Mouse (Mus musculus) liver, postnatal 0 days (tissue): ENCODE results near the gene Tbxa2r. TPM values are rescaled to one million over a fixed set of nuclear protein-coding genes. Genes with fewer than 3 reads are reported as not detected.

Experiments used
- ATAC-seq: fragments of 200-750 bp; cut with Nextera tagmentation; 2 replicates; pipeline ENCODE4 v1.8.0; 2017; ENCODE audit warnings: mild to moderate bottlenecking, moderate library complexity
- DNase-seq: peaks from one replicate; pipeline ENCODE4 v3.0.0-alpha.2; 2016
- H3K27ac ChIP-seq: fragments of 300-500 bp; sonication (generic); 2 replicates; pipeline ENCODE4 v1.5.1; 2014; ENCODE audit warnings: antibody characterized with exemption, moderate library complexity, mild to moderate bottlenecking, low read depth
- H3K27me3 ChIP-seq: fragments of 300-500 bp; sonication (generic); 2 replicates; pipeline ENCODE4 v1.6.1; 2014; ENCODE audit warnings: low read length, control low read depth, mixed read lengths; ENCODE audit not compliant: insufficient read depth
- H3K36me3 ChIP-seq: fragments of 300-500 bp; sonication (generic); replicated peaks from 2 replicates; pipeline ENCODE4 v1.6.1; 2014; ENCODE audit warnings: mild to moderate bottlenecking, control low read depth, low read length, moderate library complexity, mixed read lengths; ENCODE audit not compliant: insufficient read depth
- H3K4me1 ChIP-seq: fragments of 300-500 bp; sonication (generic); 2 replicates; pipeline ENCODE4 v1.6.1; 2014; ENCODE audit warnings: antibody characterized with exemption, mild to moderate bottlenecking, control low read depth; ENCODE audit not compliant: insufficient read depth
- H3K4me2 ChIP-seq: fragments of 300-500 bp; sonication (generic); 2 replicates; pipeline ENCODE4 v1.6.1; 2014; ENCODE audit warnings: low read depth, mild to moderate bottlenecking, low read length, moderate library complexity, mixed read lengths
- H3K4me3 ChIP-seq: fragments of 300-500 bp; sonication (generic); 2 replicates; pipeline ENCODE4 v1.5.1; 2014; ENCODE audit warnings: low read depth, low read length
- H3K9ac ChIP-seq: fragments of 300-500 bp; sonication (generic); replicated peaks from 2 replicates; pipeline ENCODE4 v1.6.1; 2014; ENCODE audit warnings: mild to moderate bottlenecking, moderate library complexity
- H3K9me3 ChIP-seq: fragments of 300-500 bp; sonication (generic); 2 replicates; pipeline ENCODE4 v1.6.1; 2016; ENCODE audit warnings: mild to moderate bottlenecking, control low read depth, low read length, mixed read lengths
- CTCF ChIP-seq: sonication (generic); IDR thresholded peaks from 2 replicates; pipeline ENCODE4 v1.5.1; 2016; ENCODE audit warnings: antibody characterized with exemption, low read depth
- EP300 ChIP-seq: IDR thresholded peaks from 2 replicates; pipeline ENCODE4 v1.6.1; 2016; ENCODE audit warnings: antibody characterized with exemption, low read depth, mild to moderate bottlenecking
- WGBS: fragments of 180-500 bp; shearing (Covaris S2); extraction: QIAGEN DNeasy Blood & Tissue Kit; methylation state at CpG from one replicate; pipeline ENCODE4 v1.1.7; 2014; ENCODE audit not compliant: insufficient replicate concordance; 5-methylcytosine and 5-hydroxymethylcytosine counted together
- polyA plus RNA-seq: library from polyadenylated mRNA; unstranded; fragments of >200 nt; fragmentation: Nextera tagmentation; extraction: Ambion mirVana; gene quantifications from 2 replicates; pipeline ENCODE4 v1.2.1, GENCODE M21; 2015

Gene Tbxa2r
- polyA plus RNA-seq, 1 experiment from 2014 or later = 5.4 TPM

DNA sequence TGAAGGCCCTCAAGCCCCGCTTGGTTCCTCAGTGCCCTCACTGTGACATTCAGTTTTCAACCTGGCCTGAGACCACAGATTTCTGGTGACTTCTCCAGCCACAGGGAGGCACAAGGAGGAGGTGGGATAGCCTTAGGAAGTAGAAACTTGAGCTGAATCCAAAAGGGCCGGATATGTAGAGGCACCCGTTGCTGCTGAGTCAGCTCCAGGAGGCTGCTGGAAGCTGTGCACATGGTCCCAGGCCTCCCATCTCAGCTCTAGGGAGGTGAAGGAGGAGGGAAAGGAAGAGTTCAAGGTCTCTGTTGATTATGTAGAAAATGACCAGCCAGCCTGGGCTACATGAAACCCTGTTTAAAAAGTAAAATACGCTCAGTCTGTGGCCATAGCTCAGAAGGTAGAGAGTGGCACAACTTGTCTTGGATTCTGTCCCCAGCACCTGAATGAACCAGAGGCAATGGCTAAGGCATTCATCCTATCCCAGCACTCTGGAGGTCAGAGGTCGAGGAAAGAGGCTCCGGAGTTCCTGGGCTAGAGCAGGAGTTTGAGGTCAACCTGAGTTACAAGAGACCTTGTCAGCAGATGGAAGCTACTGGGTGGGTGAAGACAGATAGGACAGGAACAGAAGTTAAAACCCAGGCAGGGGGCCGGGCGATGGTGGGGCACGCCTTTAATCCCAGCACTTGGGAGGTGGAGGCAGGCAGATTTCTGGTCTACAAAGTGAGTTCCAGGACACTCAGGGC is 26.4 kb downstream of the Tbxa2r start:
- no peaks in the 10 kb centered on the region for H3K36me3 ChIP-seq
- no peak overlapping the region for H3K9ac ChIP-seq

DNA sequence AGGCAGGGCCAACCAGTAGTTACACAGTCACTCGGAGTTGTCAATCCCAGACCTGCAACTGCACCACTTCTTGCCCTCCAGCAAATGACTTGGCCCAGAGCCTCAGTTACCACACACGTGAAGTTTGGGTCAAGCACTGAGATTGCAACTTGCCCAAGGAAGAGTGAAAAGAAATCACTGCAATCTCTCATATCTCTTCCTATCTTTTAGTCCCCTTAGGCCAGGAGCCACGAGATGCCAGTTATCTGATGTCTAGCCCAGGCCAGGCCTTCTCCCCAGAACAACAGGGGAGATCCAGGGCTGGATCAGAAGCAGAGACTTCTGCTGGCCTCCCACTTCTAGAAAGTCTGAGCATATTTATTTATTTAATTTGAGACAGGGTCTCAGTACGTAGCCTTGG is 27.0 kb downstream of the Tbxa2r start:
- WGBS = 67% methylated on average over 4 of the region's 4 CpGs
- peaks cover 3% of the 10 kb centered on the region; the same call in 1 of the 2 replicates for H3K36me3 ChIP-seq
- H3K4me1 ChIP-seq = peaks cover 47% of the 10 kb centered on the region
- H3K27ac ChIP-seq = peak overlapping the region; percentile 50; the same call in 1 of the 2 replicates
- ATAC-seq (no peak), DNase-seq (no peak)
- H3K9me3 ChIP-seq = no peaks in the 10 kb centered on the region
- H3K4me3 ChIP-seq = no peak overlapping the region
- H3K27me3 ChIP-seq = no peaks in the 10 kb centered on the region
- H3K9ac ChIP-seq = no peak overlapping the region
- no peak overlapping the region for H3K4me2 ChIP-seq
- no peak for TF ChIP-seq EP300
- no peak for TF ChIP-seq CTCF

More for the DNA sequence above, 26.4 kb downstream of the Tbxa2r start:
- TF ChIP-seq EP300 (no peak), CTCF (no peak)
- Histone ChIP-seq H3K27ac (no peak overlapping the region), H3K27me3 (no peaks in the 10 kb centered on the region), H3K4me1 (peaks cover 48% of the 10 kb centered on the region), H3K4me3 (no peak overlapping the region), H3K9me3 (no peaks in the 10 kb centered on the region), H3K4me2 (no peak overlapping the region)
- WGBS = 69% methylated on average over 9 of the region's 9 CpGs
- no peak for ATAC-seq
- DNase-seq = no peak

DNA sequence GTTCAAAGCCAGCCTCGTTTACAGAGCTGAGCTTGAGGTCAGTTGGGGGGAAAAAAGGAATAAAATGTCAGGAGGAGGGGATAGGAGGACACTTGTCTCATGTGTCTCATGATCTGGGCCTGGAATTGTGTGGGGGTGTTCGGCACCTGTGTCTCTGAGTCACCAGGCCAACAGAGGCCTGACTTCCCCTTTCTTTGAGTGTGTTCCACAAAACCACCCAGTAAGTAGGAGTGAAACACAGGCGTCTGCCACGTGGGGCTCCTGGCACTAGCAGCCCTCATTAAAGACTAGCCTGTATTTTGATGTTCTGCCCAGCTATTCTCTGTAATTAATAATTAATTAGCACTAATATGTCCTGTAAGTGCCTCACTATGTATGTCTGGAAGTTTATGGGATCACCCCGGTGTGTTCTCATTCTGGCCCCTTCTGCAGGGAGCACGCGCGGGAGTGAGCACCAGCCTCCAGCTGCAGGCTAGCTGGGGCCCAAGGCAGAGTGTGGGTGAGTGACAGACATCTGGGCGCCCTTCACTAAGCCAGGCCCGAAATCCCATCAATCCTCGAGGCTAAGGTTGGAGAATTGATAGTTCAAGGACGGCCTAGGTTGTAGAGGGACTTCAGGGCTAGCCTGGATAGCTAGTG is 27.9 kb downstream of the Tbxa2r start:
- Histone ChIP-seq H3K27ac (peak overlapping the region; percentile 80), H3K4me3 (peak overlapping the region; percentile 69), H3K27me3 (no peaks in the 10 kb centered on the region), H3K9me3 (no peaks in the 10 kb centered on the region), H3K4me2 (peak overlapping the region; percentile 81), H3K4me1 (peaks cover 48% of the 10 kb centered on the region), H3K36me3 (peaks cover 12% of the 10 kb centered on the region), H3K9ac (peak overlapping the region; percentile 79)
- ATAC-seq (no peak), DNase-seq (peak; percentile 42)
- WGBS = 22% methylated on average over 12 of the region's 12 CpGs
- no peak for TF ChIP-seq CTCF
- TF ChIP-seq EP300 = no peak

DNA sequence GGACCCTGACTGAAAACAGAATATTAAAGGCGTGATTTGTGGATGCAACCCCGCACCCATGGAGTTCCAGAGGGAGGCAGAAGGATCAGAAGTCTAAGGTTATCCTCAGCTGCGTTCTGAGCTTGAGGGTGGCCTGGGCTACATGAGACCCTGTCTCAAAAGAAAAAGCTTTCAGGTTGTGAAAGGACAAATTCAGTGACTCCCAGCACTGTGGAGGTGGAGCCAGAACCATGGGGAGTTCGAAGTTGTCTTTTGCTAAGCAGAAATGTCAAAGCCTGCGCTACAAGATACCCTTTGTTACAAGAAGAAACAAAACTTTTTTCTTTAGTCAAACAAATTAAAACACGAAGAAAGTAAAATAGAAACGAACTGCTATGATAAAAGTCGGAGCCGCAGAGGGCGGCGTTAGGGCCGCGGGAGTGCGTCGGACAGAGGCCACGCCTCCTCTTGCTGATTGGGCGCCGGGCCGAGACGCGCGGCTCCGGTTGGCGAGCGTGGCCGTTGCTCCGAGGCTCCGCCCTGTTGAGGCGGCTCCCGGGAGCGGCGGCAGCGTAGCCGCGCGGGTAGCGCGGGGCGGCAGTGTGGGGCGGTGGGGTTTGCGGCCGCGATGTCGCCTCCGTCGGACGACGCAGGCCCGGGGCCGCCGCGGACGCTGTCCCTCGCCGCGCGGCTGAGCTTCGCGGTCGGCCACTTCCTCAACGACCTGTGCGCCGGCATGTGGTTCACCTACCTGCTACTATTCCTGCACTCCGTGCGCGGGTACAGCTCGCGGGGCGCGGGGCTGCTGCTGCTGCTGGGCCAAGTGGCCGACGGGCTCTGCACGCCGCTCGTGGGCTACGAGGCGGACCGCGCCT is 28.7 kb downstream of the Tbxa2r start, which contains the start of gene Mfsd12:
TSS of gene Mfsd12 (plus strand) at position 501 of the 854 bp plus-strand sequence.
- ATAC-seq (peak; percentile 89), DNase-seq (peak; percentile 94)
- Histone ChIP-seq H3K27me3 (no peaks in the 10 kb centered on the region), H3K4me2 (peak within 1 kb of the TSS; percentile 81), H3K9me3 (no peaks in the 10 kb centered on the region), H3K4me1 (peaks cover 47% of the 10 kb centered on the region), H3K27ac (peak within 1 kb of the TSS; percentile 80), H3K9ac (peak within 1 kb of the TSS; percentile 79), H3K36me3 (peaks cover 19% of the 10 kb centered on the region), H3K4me3 (peak within 1 kb of the TSS; percentile 69)
- 2% methylated on average over 65 of the region's 79 CpGs for WGBS
- TF ChIP-seq CTCF (no peak), EP300 (no peak)

- H3K4me3 ChIP-seq = peak overlapping the region; percentile 69
- peaks cover 48% of the 10 kb centered on the region for H3K4me1 ChIP-seq
- H3K9ac ChIP-seq = peak overlapping the region; percentile 79
- WGBS = 26% methylated on average over 4 of the region's 4 CpGs
- DNase-seq = peak; percentile 44
- ATAC-seq = no peak
- H3K4me2 ChIP-seq = peak overlapping the region; percentile 81
- H3K27me3 ChIP-seq = no peaks in the 10 kb centered on the region
- TF ChIP-seq CTCF = no peak
- TF ChIP-seq EP300 = no peak
- peaks cover 26% of the 10 kb centered on the region for H3K36me3 ChIP-seq
- H3K27ac ChIP-seq = peak overlapping the region; percentile 77
- H3K9me3 ChIP-seq = no peaks in the 10 kb centered on the region
Measured at GRCm38 (mm10) chr10:81358209-81358608, 29.7 kb downstream of the Tbxa2r start.
